Mouse (Mus musculus) limb, embryonic 15.5 days (tissue): ENCODE results near the gene Kat5. TPM values are rescaled to one million over a fixed set of nuclear protein-coding genes. Genes with fewer than 3 reads are reported as not detected.

Source experiments
- polyA plus RNA-seq: library from polyadenylated mRNA; unstranded; fragments of >200 nt; fragmentation: Nextera tagmentation; extraction: Ambion mirVana; gene quantifications from 2 replicates; pipeline ENCODE4 v1.2.1, GENCODE M21; 2015

Kat5 gene
- polyA plus RNA-seq, 1 experiment from 2014 or later: 48.7 TPM

Other genes starting within 250 kb of the Kat5 start
- 57.3 and 60.1 TPM in 2 replicates for gene Eif1ad, start 243.5 kb downstream of the Kat5 start, polyA plus RNA-seq
- 372 and 374 TPM in 2 replicates for gene Banf1, start 243.1 kb downstream of the Kat5 start, polyA plus RNA-seq
- 67.0 and 72.1 TPM in 2 replicates for gene Sart1, start 221.5 kb downstream of the Kat5 start, polyA plus RNA-seq
- gene Tsga10ip, start 207.7 kb downstream of the Kat5 start, polyA plus RNA-seq: 0.42 TPM in 1 of 2 replicates, not detected in the other
- 254 and 257 TPM in 2 replicates for gene Drap1, start 185.3 kb downstream of the Kat5 start, polyA plus RNA-seq
- gene AI837181, start 185.1 kb downstream of the Kat5 start, polyA plus RNA-seq: 68.6 and 69.9 TPM in 2 replicates
- not detected in 2 replicates for gene Fosl1, start 162.7 kb downstream of the Kat5 start, polyA plus RNA-seq
- 6.6 and 6.9 TPM in 2 replicates for gene Ccdc85b, start 152.3 kb downstream of the Kat5 start, polyA plus RNA-seq
- gene Fibp, start 149.6 kb downstream of the Kat5 start, polyA plus RNA-seq: 99.3 and 105 TPM in 2 replicates
- gene Ctsw, start 141.7 kb downstream of the Kat5 start, polyA plus RNA-seq: 0.82 and 1.7 TPM in 2 replicates
- gene Efemp2, start 136.3 kb downstream of the Kat5 start, polyA plus RNA-seq: 221 and 223 TPM in 2 replicates
- gene Mus81, start 121.8 kb downstream of the Kat5 start, polyA plus RNA-seq: 35.5 and 36.6 TPM in 2 replicates
- 2,209 and 2,356 TPM in 2 replicates for gene Cfl1, start 119.8 kb downstream of the Kat5 start, polyA plus RNA-seq
- not detected in 2 replicates for gene 1700020D05Rik, start 106.5 kb downstream of the Kat5 start, polyA plus RNA-seq
- gene Snx32, start 99.7 kb downstream of the Kat5 start, polyA plus RNA-seq: 9.4 and 10.3 TPM in 2 replicates
- 30.1 and 30.3 TPM in 2 replicates for gene Ovol1, start 49.6 kb downstream of the Kat5 start, polyA plus RNA-seq
- 4.3 and 4.4 TPM in 2 replicates for gene Ap5b1, start 42.2 kb downstream of the Kat5 start, polyA plus RNA-seq
- 115 and 116 TPM in 2 replicates for gene Rnaseh2c, start 8.4 kb downstream of the Kat5 start, polyA plus RNA-seq
- gene Rela, start 27.2 kb upstream of the Kat5 start, polyA plus RNA-seq: 57.3 and 62.0 TPM in 2 replicates
- gene Sipa1, start 53.5 kb upstream of the Kat5 start, polyA plus RNA-seq: 31.1 and 31.2 TPM in 2 replicates
- gene Map3k11, start 78.5 kb upstream of the Kat5 start, polyA plus RNA-seq: 22.7 and 24.9 TPM in 2 replicates
- gene Pcnx3, start 78.7 kb upstream of the Kat5 start, polyA plus RNA-seq: 18.5 and 20.9 TPM in 2 replicates
- gene Kcnk7, start 94.1 kb upstream of the Kat5 start, polyA plus RNA-seq: 3.1 and 4.4 TPM in 2 replicates
- 28.9 and 48.5 TPM in 2 replicates for gene Ehbp1l1, start 116.1 kb upstream of the Kat5 start, polyA plus RNA-seq
- 101 and 107 TPM in 2 replicates for gene Fam89b, start 119.4 kb upstream of the Kat5 start, polyA plus RNA-seq
- gene Ltbp3, start 130.7 kb upstream of the Kat5 start, polyA plus RNA-seq: 59.4 and 64.3 TPM in 2 replicates
- gene Scyl1, start 161.2 kb upstream of the Kat5 start, polyA plus RNA-seq: 81.6 and 85.1 TPM in 2 replicates